Mouse (Mus musculus): Measurements from ENCODE around the gene Tbc1d22a. TPM values are rescaled to one million over a fixed set of nuclear protein-coding genes. Genes with fewer than 3 reads are reported as not detected.
"Not testable (repeated sequence)": the region's sequence is repeated elsewhere in the genome, so short reads cannot be mapped to it uniquely, and the experiment has no call there.

The Tbc1d22a gene
- total RNA-seq, 2 experiments from 2014 or later, result 13.3 to 19.0 TPM

GRCm38 (mm10) chr15:86178594-86178993, 35.7 kb upstream of the Tbc1d22a start:
- no peak for ATAC-seq (ENCODE audit: poor library complexity, severe bottlenecking)

DNA sequence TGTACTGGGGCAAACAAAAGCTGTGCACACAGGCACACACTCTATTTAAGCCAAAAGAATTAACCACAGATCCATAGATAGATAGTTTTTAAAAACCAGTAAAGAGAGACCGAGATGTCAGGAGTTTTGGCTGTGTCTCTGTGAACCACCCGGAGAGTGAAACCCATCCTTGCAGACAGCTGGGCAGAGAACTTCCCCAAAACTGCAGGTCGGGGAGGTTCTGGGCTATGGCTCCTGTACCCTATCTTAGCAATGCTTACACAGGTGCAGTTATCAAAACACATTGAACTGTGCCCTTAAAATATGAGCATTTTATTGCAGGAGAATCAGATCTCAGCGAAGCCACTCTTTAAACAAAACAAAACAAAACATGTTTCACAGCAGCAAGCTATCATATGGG, 33.8 kb upstream of the Tbc1d22a start:
- no peak for ATAC-seq (ENCODE audit: poor library complexity, severe bottlenecking)

GRCm38 (mm10) chr15:86181321-86181720, 32.9 kb upstream of the Tbc1d22a start:
- ATAC-seq (ENCODE audit: poor library complexity, severe bottlenecking), result not testable (repeated sequence)

DNA sequence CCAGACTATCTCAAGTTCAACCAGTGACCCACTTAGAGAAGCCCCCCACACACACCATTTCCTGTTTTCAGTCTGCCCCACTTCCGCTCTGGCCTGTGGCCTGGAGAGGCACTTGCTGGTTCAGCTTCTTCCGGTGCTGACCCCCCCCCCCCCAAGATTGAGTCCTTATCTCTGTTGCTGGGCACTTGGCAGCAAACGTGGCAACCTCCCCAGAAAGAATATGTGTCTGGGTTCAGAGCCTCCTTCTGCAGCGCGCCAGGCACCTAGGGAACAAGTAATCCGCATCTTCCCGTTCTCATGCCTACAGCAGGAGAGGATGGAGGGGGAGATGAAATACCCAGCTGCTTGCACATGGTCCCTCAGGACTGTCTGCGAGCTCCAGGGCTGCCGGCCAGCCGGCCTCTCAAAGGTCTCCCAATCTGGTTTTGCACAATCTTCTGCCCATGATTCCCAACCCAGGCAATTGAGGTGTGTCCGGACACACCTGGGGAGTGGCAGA, 32.3 kb upstream of the Tbc1d22a start:
- ATAC-seq (ENCODE audit: poor library complexity, severe bottlenecking), result peak; percentile 34

DNA sequence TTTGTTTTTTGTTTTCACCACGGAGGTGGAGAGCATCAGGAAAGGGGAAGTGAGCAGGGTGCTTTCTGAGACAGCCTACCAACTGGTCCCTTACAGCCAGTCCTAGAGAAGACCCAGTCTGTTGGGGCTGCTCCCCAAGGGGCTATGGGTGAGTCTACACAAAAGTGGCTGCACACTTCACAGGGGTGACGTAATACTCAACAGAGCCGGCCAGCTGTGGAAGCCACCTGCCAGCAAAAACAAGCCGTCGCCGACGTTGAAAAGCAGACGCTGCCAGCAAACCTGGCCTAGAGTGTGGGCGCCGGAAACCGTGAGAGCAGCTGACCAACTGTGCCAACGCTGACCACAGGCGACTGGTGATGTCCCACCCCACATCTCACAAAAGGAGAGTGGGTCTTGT, 31.6 kb upstream of the Tbc1d22a start:
- peak; percentile 50 for ATAC-seq (ENCODE audit: poor library complexity, severe bottlenecking)

DNA sequence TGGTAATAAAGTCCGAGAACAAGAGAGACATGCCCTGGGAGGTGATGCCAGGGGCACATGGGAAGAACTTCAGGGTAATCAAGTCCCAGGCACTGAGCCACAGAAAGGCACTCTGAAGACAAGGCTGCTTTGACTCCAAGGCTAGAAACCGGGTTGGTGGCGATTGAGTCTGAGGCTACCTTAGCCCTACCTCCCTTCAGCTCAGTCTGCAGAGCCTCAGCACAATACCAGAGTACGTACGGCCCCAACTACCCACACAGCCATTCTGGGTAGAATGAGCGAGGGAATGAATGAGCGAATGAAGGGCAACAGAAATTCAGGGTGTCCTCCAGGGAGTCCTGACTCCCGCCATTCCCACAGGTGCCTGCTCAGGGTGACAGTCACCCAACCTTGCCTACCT, 30.8 kb upstream of the Tbc1d22a start:
- ATAC-seq (ENCODE audit: poor library complexity, severe bottlenecking), result no peak

DNA sequence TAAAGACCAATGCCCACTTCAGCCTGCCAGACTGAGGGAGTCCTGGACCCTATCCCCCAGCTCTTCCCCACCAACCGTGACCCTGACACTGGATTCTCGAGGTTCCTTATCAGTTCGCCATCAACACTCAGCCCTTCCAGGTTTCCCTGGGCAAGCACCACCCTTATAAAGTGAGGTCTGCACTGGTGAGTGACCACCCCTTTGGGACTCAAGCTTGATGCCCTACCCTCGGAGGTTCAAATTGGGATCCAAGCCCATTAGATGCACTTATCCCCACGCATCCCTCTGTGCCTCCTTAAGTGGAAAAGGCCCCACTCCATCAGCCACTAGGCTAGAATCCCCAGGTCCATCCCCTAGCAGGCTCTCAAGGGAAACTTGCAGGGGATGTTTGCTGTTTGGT, 30.2 kb upstream of the Tbc1d22a start:
- no peak for ATAC-seq (ENCODE audit: poor library complexity, severe bottlenecking)

DNA sequence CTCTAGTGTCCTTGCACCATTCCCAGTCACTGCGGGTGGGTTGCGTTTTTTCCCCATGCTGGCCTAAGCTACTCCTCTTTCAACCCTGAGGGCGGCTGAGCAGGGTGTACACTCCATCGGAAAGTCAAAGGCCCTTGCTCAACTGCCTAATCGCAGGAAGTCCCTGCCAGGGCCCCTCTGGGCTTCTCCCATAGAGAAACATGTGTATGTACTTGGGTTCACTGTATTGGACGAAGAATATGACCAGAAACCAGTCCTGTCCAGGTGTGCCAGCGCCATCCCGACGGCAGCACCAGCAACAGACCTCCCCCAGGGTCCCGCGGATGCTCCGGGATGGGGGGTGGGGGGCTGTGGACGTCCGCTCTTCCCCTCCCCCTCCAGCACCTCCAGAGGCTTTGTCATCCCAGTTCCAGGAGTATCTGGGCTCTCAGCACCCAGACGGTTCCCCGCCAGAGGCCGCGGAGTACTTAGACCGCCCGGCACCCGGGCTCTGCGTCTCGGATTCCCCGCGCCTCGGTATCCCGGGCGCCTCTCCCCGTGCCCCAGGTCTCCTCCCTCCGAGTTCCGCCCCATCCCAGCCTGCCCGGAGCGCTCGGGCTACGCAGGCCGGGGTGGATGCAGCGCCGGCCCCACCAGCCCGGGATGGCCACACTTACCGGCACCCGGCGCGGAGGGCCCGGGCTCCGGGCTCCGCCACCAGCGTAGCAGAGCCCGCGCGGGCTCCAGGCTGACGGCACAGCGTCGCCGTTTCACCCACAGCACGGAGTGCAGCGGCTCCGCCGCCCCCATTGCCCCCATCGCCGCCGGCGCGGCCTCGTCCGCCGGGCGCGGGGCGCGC, 29.2 kb upstream of the Tbc1d22a start:
- ATAC-seq (ENCODE audit: poor library complexity, severe bottlenecking), result peak; percentile 20

DNA sequence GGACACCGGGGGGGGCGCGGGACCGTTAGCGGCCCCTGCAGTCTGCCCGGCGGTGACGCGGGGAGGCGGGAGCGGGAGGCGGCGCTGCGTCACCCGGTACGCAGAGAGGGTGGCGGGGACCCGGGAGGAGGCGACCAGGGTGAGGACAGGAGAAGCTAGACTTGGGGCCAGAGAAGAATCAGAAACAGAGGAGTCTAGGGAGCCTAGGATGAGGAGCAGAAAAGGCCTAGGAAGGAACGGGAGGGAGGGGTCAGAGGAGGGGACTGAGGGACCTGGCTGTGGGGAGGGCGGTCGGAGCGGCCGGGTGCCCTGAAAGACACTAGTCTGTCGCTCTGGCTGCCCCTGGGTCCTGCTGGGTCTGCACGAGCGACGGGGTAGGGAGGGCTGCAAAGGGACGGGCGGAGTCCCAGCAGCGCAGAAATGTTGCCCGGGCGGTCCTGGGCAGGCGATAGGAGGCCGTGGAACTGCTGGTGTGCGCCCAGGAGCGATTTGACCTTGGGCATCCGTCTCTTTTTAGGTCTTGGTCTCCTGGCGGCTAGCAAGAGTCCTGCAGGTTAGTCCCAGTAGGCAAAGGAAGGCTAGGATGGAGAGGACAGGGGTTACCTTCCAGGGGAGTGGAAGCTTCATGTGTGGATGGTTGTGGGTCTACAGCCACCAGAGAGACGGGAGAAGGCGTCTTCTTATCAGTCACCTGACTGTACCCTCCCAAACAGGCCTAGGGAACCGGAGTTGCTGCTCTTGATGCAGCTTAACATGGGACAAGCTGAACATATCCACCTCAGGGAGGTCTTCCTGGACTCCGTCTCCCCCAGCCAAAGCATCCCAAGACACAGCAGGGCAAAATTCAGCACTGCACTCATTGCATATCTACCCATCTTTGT, 28.3 kb upstream of the Tbc1d22a start, which contains the start of gene Cerk:
Cerk (minus strand) TSS at position 453 of the 881 bp plus-strand sequence.
- ATAC-seq (ENCODE audit: poor library complexity, severe bottlenecking), result peak; percentile 64

GRCm38 (mm10) chr15:86186686-86187085, 27.6 kb upstream of the Tbc1d22a start:
- no peak for ATAC-seq (ENCODE audit: poor library complexity, severe bottlenecking)

GRCm38 (mm10) chr15:86188186-86188585, 26.1 kb upstream of the Tbc1d22a start:
- no peak for ATAC-seq (ENCODE audit: poor library complexity, severe bottlenecking)

- no peak for ATAC-seq (ENCODE audit: poor library complexity, severe bottlenecking)
Measured at GRCm38 (mm10) chr15:86188746-86189470, 25.4 kb upstream of the Tbc1d22a start.

DNA sequence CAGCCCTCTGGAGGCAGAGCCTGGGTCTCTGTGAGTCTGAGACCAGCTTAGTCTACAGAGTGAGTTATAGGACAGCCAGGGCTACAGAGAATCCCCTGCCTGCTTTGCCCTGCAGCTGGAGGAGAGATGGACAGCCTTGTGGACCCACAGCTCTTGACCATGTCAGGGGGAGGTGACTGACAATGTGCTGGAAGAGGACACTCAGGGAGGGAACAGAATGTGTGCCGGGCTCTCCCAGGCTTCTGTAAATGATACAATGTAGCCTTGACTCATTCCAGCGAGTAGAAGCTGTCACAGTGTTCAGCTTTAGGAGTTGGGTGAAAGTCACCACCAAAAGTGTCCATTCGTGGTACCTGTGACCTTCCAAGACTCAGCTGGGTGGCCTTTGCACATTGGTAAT, 23.9 kb upstream of the Tbc1d22a start:
- ATAC-seq (ENCODE audit: poor library complexity, severe bottlenecking), result no peak

DNA sequence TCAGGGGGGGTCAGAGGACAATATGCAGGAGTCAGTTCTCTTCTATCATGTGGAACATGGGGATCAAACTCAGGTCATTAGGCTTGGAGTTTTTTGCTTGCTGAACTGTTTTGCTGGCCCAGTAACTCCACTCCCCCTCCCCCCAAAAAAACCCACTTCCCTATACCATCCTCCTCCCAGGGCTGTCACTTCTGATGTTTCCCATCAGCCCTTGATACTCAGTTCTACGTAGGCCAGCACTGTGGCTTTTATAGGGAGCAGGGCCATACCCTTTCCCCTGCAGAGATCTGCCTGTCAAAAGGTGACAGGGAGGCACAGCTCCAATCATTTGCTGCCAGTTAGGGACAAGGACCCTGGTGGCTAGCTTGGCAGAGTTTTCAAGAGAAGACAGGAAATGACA, 22.8 kb upstream of the Tbc1d22a start:
- peak; percentile 70 for ATAC-seq (ENCODE audit: poor library complexity, severe bottlenecking)

DNA sequence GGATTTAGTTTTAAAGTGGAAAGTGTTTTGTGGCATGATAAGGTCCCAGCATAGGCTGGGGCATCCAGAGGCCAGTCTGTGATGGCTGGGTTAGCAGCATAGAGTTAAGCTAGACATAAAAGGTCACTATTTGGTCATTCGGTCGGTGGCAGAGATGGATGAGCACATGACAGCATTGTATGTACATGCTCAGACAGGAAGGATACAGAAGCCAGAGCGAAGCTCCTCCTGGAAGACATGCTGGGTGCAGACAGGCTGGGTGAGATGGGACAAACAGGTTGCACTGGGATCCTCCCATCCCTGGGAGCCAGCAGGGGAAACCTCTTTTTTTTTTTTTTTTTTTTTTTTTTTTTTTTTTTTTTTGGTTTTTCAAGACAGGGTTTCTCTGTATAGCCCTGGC, 22.3 kb upstream of the Tbc1d22a start:
- ATAC-seq (ENCODE audit: poor library complexity, severe bottlenecking), result no peak

GRCm38 (mm10) chr15:86194676-86195453, 19.4 kb upstream of the Tbc1d22a start:
- peak; percentile 89 for ATAC-seq (ENCODE audit: poor library complexity, severe bottlenecking)

- no peak for ATAC-seq (ENCODE audit: poor library complexity, severe bottlenecking)
Measured at GRCm38 (mm10) chr15:86199052-86199451, 15.2 kb upstream of the Tbc1d22a start.

GRCm38 (mm10) chr15:86199482-86199881, 14.8 kb upstream of the Tbc1d22a start:
- ATAC-seq (ENCODE audit: poor library complexity, severe bottlenecking), result no peak

DNA sequence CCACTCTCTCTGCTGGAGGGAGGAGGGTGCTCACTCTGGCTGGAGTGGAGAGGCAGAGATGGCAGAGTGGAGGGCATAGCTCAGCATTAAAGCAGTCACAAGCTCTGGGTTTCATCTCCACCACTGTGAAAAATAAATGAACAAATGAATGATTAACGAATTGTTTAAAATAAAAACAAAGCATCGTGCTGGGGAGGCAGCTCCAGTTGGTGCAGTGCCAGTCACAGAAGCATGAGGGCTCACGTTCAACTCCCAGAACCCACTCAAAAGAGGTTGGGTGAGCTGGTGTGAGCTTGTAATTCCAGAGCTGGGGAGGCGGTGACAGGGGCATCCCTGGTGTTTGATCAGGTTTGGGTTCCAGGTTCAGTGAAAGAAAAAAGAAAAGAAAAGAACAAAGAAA, 14.1 kb upstream of the Tbc1d22a start:
- no peak for ATAC-seq (ENCODE audit: poor library complexity, severe bottlenecking)

DNA sequence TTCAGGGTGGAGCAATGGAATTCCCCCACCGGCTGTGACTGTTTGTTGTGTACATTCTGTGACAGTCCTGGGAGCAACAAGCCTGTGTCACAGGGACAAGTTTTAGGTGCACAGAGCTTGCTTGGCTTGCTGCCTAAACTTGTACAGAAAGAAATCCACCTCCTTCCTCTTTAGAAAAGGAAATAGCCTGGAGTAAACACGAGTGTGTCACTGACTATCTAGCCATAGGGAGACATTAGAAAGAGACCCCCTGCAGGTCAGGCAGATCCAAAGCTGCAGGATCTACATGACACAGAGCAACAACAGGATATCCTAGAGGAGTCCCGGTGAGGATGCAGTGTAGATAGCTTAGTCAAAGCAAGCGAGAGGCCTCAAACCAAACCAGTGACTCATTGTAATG, 13.2 kb upstream of the Tbc1d22a start:
- ATAC-seq (ENCODE audit: poor library complexity, severe bottlenecking), result no peak
